Mouse (Mus musculus) E14TG2a.4 (cell line): ENCODE results near the gene Btn1a1.

Source experiments
- H3K27me3 ChIP-seq: 2 replicates; pipeline ENCODE4 v1.6.1; 2014; ENCODE audit warnings: low read length, control low read depth; ENCODE audit not compliant: insufficient read depth
- H3K36me3 ChIP-seq: 2 replicates; pipeline ENCODE4 v1.6.1; 2014; ENCODE audit warnings: low read length, control low read depth; ENCODE audit not compliant: insufficient read depth
- H3K4me1 ChIP-seq: replicated peaks from 2 replicates; pipeline ENCODE4 v1.6.1; 2014; ENCODE audit warnings: low read depth, low read length, control low read depth
- H3K4me3 ChIP-seq: replicated peaks from 2 replicates; pipeline ENCODE4 v1.5.1; 2014; ENCODE audit warnings: mild to moderate bottlenecking, low read length
- H3K9me3 ChIP-seq: 2 replicates; pipeline ENCODE4 v1.6.1; 2014; ENCODE audit warnings: low read length, control low read depth
- CTCF ChIP-seq: conservative IDR thresholded peaks from 2 replicates; pipeline ENCODE4 v1.5.1; 2014; ENCODE audit warnings: low read length
- NANOG ChIP-seq: IDR thresholded peaks from 2 replicates; pipeline ENCODE4 v1.6.1; 2014; ENCODE audit warnings: borderline replicate concordance, low read length, mixed read lengths
- POU5F1 ChIP-seq: IDR thresholded peaks from 2 replicates; pipeline ENCODE4 v1.6.1; 2014; ENCODE audit warnings: low read length, borderline replicate concordance

The Btn1a1 gene

DNA sequence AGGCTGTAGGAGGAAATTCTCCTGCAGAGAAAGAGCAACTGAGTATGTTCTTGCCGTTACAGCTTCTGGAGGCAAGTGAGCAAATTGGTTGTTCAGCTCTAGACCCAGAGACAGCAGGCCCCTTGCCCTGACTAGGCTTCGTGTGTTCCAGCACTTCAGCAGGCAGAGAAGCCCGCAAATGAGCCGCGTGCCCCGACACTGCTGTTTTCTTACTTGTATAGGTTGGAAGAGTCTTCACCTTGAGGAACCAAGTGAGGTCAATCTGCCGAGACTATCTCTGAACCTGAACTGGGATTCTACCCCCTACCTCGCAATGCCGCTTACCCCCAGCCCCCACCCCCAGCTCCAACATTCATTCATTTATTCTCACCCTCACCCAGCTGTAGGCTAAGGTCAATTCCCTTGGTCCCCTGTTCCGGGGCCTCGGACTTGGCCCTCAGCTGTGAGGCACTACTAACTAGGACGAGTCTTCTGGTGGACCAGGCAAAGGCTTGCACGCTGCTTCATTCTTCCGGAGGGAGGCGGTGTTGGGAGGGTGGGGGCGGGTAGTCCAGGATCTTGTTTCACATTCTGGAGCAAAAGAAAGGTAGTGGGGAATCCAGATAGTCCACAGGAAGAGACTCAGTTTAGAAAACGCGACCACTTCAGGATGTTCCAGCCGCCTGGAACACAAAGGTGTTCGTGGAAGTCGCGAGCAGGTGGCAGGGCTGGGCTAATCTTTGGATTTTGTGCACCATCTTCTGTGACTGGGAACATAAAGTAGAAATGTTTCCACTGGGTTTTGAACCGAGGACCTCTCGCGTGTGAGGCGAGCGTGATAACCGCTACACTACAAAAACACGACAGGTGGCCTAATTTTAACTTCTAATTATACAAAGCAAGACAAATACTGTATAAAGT, 54.1 kb downstream of the Btn1a1 start:
- Histone ChIP-seq H3K9me3 (no peaks in the 10 kb centered on the region), H3K27me3 (peaks cover 37% of the 10 kb centered on the region), H3K36me3 (peaks cover under 1% of the 10 kb centered on the region; the same call in 1 of the 2 replicates), H3K4me1 (peaks cover 42% of the 10 kb centered on the region), H3K4me3 (peak overlapping the region; percentile 82)
- no peak for TF ChIP-seq POU5F1
- peak; percentile 23 for TF ChIP-seq CTCF
- no peak for TF ChIP-seq NANOG

DNA sequence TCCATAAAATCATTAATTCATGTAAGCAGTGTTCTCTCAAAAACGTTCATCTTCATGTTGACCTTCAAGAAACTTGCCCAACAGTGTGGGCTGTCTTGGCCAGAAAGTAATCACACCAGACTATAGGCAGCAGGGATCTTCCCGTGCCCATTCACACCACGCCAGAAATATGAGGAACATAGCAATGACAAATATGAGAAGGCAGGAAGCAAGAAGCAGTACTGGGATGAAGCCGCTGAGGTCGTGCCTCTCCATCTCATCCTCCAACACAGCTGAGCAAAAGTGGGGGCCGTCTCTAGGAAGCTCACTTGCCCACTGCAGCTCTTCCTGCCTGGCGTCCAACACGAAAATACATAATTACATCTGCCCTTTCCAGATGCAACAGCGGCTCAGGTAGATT, 55.1 kb downstream of the Btn1a1 start:
- Histone ChIP-seq H3K36me3 (no peaks in the 10 kb centered on the region), H3K27me3 (peaks cover 37% of the 10 kb centered on the region), H3K4me3 (peak overlapping the region; percentile 82), H3K4me1 (peaks cover 32% of the 10 kb centered on the region), H3K9me3 (no peaks in the 10 kb centered on the region)
- TF ChIP-seq POU5F1 (no peak), CTCF (no peak), NANOG (no peak)
